Mouse (Mus musculus): ENCODE data around the gene Klhdc2.

GRCm38 (mm10) chr12:69333547-69333946, 37.1 kb downstream of the Klhdc2 start:
- TF ChIP-seq CTCF (IDR thresholded peaks at IDR 0.05; ENCODE audit: low read depth) = peak; percentile 59
- no peak for TF ChIP-seq EP300 (IDR thresholded peaks at IDR 0.05; ENCODE audit: low read depth)
